Mouse (Mus musculus) embryonic facial prominence, embryonic 11.5 days (tissue): ENCODE measurements at regions not wholly inside any gene's neighbourhood (a gene's known extent, or its start where the extent isn't known, plus 50 kb on each side); places are given as distances from the start of the nearest gene placed in this dataset.

Experiments used
- ATAC-seq: fragments of 200-750 bp; cut with Nextera tagmentation; replicated peaks from 2 replicates; pipeline ENCODE4 v1.8.0; 2017; ENCODE audit warnings: low read depth; ENCODE audit not compliant: insufficient number of reproducible peaks, low FRiP score, low TSS enrichment
- DNase-seq: peaks from one replicate; pipeline ENCODE4 v3.0.0-alpha.2; 2015; ENCODE audit warnings: low spot score
- H3K27ac ChIP-seq: fragments of 300-500 bp; sonication (generic); replicated peaks from 2 replicates; pipeline ENCODE4 v1.5.1; 2014; ENCODE audit warnings: mild to moderate bottlenecking, low read depth, low read length, control low read depth
- H3K27me3 ChIP-seq: fragments of 300-500 bp; sonication (generic); 2 replicates; pipeline ENCODE4 v1.6.1; 2014; ENCODE audit warnings: mild to moderate bottlenecking, low read length, moderate library complexity, mixed read lengths; ENCODE audit not compliant: control insufficient read depth, insufficient read depth
- H3K36me3 ChIP-seq: fragments of 300-500 bp; sonication (generic); replicated peaks from 2 replicates; pipeline ENCODE4 v1.6.1; 2014; ENCODE audit warnings: low read depth, mild to moderate bottlenecking, low read length, moderate library complexity, mixed read lengths; ENCODE audit not compliant: control insufficient read depth, insufficient read depth
- H3K4me1 ChIP-seq: fragments of 300-500 bp; sonication (generic); 2 replicates; pipeline ENCODE4 v1.6.1; 2014; ENCODE audit warnings: low read length, mixed read lengths; ENCODE audit not compliant: control insufficient read depth, insufficient read depth
- H3K4me2 ChIP-seq: fragments of 300-500 bp; sonication (generic); 2 replicates; pipeline ENCODE4 v1.6.1; 2014; ENCODE audit warnings: low read depth, mild to moderate bottlenecking, control low read depth, low read length, moderate library complexity
- H3K4me3 ChIP-seq: fragments of 300-500 bp; sonication (generic); 2 replicates; pipeline ENCODE4 v1.5.1; 2014; ENCODE audit warnings: low read depth, low read length, control low read depth
- H3K9ac ChIP-seq: fragments of 300-500 bp; sonication (generic); replicated peaks from 2 replicates; pipeline ENCODE4 v1.6.1; 2014; ENCODE audit warnings: mild to moderate bottlenecking, control low read depth, low read length
- H3K9me3 ChIP-seq: fragments of 300-500 bp; sonication (generic); replicated peaks from 2 replicates; pipeline ENCODE4 v1.6.1; 2016; ENCODE audit warnings: mild to moderate bottlenecking, low read length, inconsistent platforms, mixed read lengths; ENCODE audit not compliant: control insufficient read depth
- WGBS: fragments of 180-500 bp; shearing (Covaris S2); extraction: QIAGEN DNeasy Blood & Tissue Kit; methylation state at CpG from one replicate; pipeline ENCODE4 v1.1.7; 2014; 5-methylcytosine and 5-hydroxymethylcytosine counted together

GRCm38 (mm10) chr8:27677143-27678106 lies 230.0 kb downstream of the Poteg start:
- no peaks in the 10 kb centered on the region for H3K4me1 ChIP-seq
- H3K36me3 ChIP-seq: no peaks in the 10 kb centered on the region
- no peaks in the 10 kb centered on the region for H3K9me3 ChIP-seq
- no peak overlapping the region for H3K27ac ChIP-seq
- 39% methylated on average over 13 of the region's 13 CpGs for WGBS
- DNase-seq (peak; percentile 75), ATAC-seq (peak; percentile 34; the same call in 1 of the 2 replicates)
- no peak overlapping the region for H3K4me3 ChIP-seq
- no peak overlapping the region for H3K4me2 ChIP-seq
- no peak overlapping the region for H3K9ac ChIP-seq
- H3K27me3 ChIP-seq: no peaks in the 10 kb centered on the region

- no peaks in the 10 kb centered on the region for H3K36me3 ChIP-seq
- no peak overlapping the region for H3K4me3 ChIP-seq
- H3K9me3 ChIP-seq: no peaks in the 10 kb centered on the region
- H3K4me2 ChIP-seq: no peak overlapping the region
- no peaks in the 10 kb centered on the region for H3K4me1 ChIP-seq
- H3K27me3 ChIP-seq: no peaks in the 10 kb centered on the region
- ATAC-seq (no peak), DNase-seq (peak; percentile 81)
- 9% methylated on average over 2 of the region's 2 CpGs for WGBS
- H3K9ac ChIP-seq: no peak overlapping the region
- H3K27ac ChIP-seq: no peak overlapping the region
These were observed 231.7 kb downstream of the Poteg start for GRCm38 (mm10) chr8:27679164-27679563.

GRCm38 (mm10) chr8:27721988-27722387 lies 274.5 kb downstream of the Poteg start:
- H3K27me3 ChIP-seq: no peaks in the 10 kb centered on the region
- WGBS: 77% methylated on average over 6 of the region's 6 CpGs
- ATAC-seq (no peak), DNase-seq (no peak)
- no peak overlapping the region for H3K4me2 ChIP-seq
- no peak overlapping the region for H3K9ac ChIP-seq
- no peaks in the 10 kb centered on the region for H3K9me3 ChIP-seq
- no peaks in the 10 kb centered on the region for H3K36me3 ChIP-seq
- H3K4me1 ChIP-seq: no peaks in the 10 kb centered on the region
- no peak overlapping the region for H3K27ac ChIP-seq
- H3K4me3 ChIP-seq: no peak overlapping the region

DNA sequence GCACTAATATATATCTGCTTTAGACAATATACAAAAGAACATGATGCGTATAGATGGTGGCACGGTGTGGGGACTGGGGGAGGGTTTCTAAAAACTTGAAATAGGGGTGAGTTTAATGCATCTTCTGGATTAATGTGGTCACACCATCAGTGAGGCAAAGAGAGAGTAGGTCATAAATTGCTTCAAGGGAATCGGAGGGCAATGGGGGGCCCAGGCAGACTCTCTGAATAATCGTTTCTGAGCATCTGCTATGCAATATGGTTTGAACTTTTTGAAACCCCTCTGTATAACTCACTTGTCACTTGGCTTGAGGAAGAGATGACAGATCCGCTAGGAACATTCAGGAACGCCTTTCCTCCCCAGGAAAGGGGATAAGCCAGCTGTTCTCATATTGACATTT lies 322.8 kb downstream of the Poteg start:
- H3K36me3 ChIP-seq: no peaks in the 10 kb centered on the region
- H3K27ac ChIP-seq: no peak overlapping the region
- WGBS: 72% methylated on average over 6 of the region's 6 CpGs
- H3K4me2 ChIP-seq: no peak overlapping the region
- H3K9ac ChIP-seq: no peak overlapping the region
- DNase-seq (no peak), ATAC-seq (no peak)
- H3K4me3 ChIP-seq: no peak overlapping the region
- no peaks in the 10 kb centered on the region for H3K9me3 ChIP-seq
- no peaks in the 10 kb centered on the region for H3K4me1 ChIP-seq
- H3K27me3 ChIP-seq: no peaks in the 10 kb centered on the region

DNA sequence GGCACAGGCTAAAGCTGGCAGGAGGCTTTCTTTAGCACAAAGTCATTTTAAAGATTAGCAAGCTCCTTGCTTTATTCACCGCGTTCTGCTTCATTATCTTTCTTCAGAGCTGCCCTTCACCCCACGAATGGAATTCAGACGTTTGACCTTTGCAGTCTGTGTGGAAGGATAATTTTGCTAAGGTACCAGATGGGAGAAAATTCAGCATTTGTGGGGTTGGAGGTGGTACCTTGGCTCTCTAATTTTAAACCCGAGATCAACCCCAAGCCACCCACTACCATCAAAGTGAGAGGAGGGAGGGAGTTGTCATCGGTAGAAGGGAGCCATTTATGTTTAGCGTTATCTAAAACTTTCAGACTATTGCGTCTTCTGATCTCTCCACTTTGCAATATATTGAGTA lies 323.3 kb downstream of the Poteg start:
- H3K4me3 ChIP-seq: no peak overlapping the region
- H3K4me1 ChIP-seq: no peaks in the 10 kb centered on the region
- no peak overlapping the region for H3K4me2 ChIP-seq
- H3K27ac ChIP-seq: no peak overlapping the region
- no peak overlapping the region for H3K9ac ChIP-seq
- H3K36me3 ChIP-seq: no peaks in the 10 kb centered on the region
- DNase-seq (peak; percentile 35), ATAC-seq (no peak)
- no peaks in the 10 kb centered on the region for H3K27me3 ChIP-seq
- WGBS: 47% methylated on average over 8 of the region's 8 CpGs
- no peaks in the 10 kb centered on the region for H3K9me3 ChIP-seq

DNA sequence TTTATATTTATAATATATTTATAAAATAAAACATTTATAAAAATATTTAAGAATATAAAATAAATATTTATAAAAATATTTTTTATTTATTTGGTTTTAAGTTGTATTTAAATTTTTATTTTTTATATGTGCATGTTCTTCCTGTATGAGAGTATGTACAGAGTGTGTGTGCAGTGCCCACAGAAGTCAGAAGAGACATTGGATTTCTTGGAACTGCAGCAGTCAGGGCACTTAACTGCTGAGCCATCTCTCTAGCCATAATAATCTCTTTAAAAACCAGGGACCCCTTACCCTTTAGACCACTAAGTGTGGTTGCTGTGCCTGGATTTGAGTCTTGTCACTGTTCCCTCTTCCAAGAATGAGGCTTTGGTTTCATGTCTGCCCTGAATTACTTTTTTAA lies 323.8 kb downstream of the Poteg start:
- no peak overlapping the region for H3K4me2 ChIP-seq
- H3K27ac ChIP-seq: no peak overlapping the region
- H3K4me3 ChIP-seq: no peak overlapping the region
- H3K27me3 ChIP-seq: no peaks in the 10 kb centered on the region
- DNase-seq (no peak), ATAC-seq (no peak)
- no peaks in the 10 kb centered on the region for H3K9me3 ChIP-seq
- no peak overlapping the region for H3K9ac ChIP-seq
- no peaks in the 10 kb centered on the region for H3K36me3 ChIP-seq
- H3K4me1 ChIP-seq: no peaks in the 10 kb centered on the region

GRCm38 (mm10) chr8:27778982-27779381 lies 331.5 kb downstream of the Poteg start:
- H3K27ac ChIP-seq: no peak overlapping the region
- ATAC-seq (no peak), DNase-seq (no peak)
- no peaks in the 10 kb centered on the region for H3K36me3 ChIP-seq
- H3K27me3 ChIP-seq: no peaks in the 10 kb centered on the region
- no peaks in the 10 kb centered on the region for H3K9me3 ChIP-seq
- no peak overlapping the region for H3K4me3 ChIP-seq
- 80% methylated on average over 3 of the region's 3 CpGs for WGBS
- H3K4me1 ChIP-seq: no peaks in the 10 kb centered on the region
- H3K9ac ChIP-seq: no peak overlapping the region
- no peak overlapping the region for H3K4me2 ChIP-seq
